Mouse (Mus musculus): ENCODE data around the gene Mthfsd.
A peak's percentile ranks its signal among the peaks of the same experiment; 100 is the strongest.

The Mthfsd gene

GRCm38 (mm10) chr8:121122368-121122767, 14.2 kb upstream of the Mthfsd start:
- DNase-seq (ENCODE audit: low spot score in 2 of 2) = no peak

GRCm38 (mm10) chr8:121121704-121122103, 13.5 kb upstream of the Mthfsd start:
- no peak for DNase-seq (ENCODE audit: low spot score in 2 of 2)

- DNase-seq (ENCODE audit: low spot score in 2 of 2) = no peak
Measured at GRCm38 (mm10) chr8:121120456-121121419, 12.5 kb upstream of the Mthfsd start.

- no peak for DNase-seq (ENCODE audit: low spot score in 2 of 2)
Measured at GRCm38 (mm10) chr8:121119635-121120455, 11.7 kb upstream of the Mthfsd start.

GRCm38 (mm10) chr8:121118634-121119420, 10.6 kb upstream of the Mthfsd start:
- DNase-seq (ENCODE audit: low spot score in 2 of 2) = no peak

- no peak for DNase-seq (ENCODE audit: low spot score in 2 of 2)
Measured at GRCm38 (mm10) chr8:121117906-121118305, 9.7 kb upstream of the Mthfsd start.

GRCm38 (mm10) chr8:121117186-121117651, 9.0 kb upstream of the Mthfsd start:
- DNase-seq (ENCODE audit: low spot score in 2 of 2) = no peak

- no peak for DNase-seq (ENCODE audit: low spot score in 2 of 2)
Measured at GRCm38 (mm10) chr8:121116591-121117185, 8.5 kb upstream of the Mthfsd start.

- DNase-seq (ENCODE audit: low spot score in 2 of 2) = peak; percentile 73 to 74
Measured at GRCm38 (mm10) chr8:121115948-121116347, 7.8 kb upstream of the Mthfsd start, which contains the start of gene Foxc2. Gene Foxc2 (plus strand): TSS chr8:121116171.

GRCm38 (mm10) chr8:121115136-121115535, 6.9 kb upstream of the Mthfsd start:
- DNase-seq (ENCODE audit: low spot score in 2 of 2) = no peak

GRCm38 (mm10) chr8:121113261-121113660, 5.1 kb upstream of the Mthfsd start:
- DNase-seq (ENCODE audit: low spot score in 2 of 2) = peak; percentile 89 to 90

GRCm38 (mm10) chr8:121111145-121111907, 3.1 kb upstream of the Mthfsd start:
- peak; percentile 67 to 77 for DNase-seq (ENCODE audit: low spot score in 2 of 2)

- no peak for DNase-seq (ENCODE audit: low spot score in 2 of 2)
Measured at GRCm38 (mm10) chr8:121108657-121109056, 465 bp upstream of the Mthfsd start.

- DNase-seq (ENCODE audit: low spot score in 2 of 2) = peak; percentile 47 to 53
Measured at GRCm38 (mm10) chr8:121104049-121104818, 4.0 kb downstream of the Mthfsd start.

GRCm38 (mm10) chr8:121093496-121093895, 14.7 kb downstream of the Mthfsd start:
- no peak for DNase-seq (ENCODE audit: low spot score in 2 of 2)

GRCm38 (mm10) chr8:121092627-121093026, 15.6 kb downstream of the Mthfsd start:
- peak; percentile 43 to 54 for DNase-seq (ENCODE audit: low spot score in 2 of 2)

- no peak for DNase-seq (ENCODE audit: low spot score in 2 of 2)
Measured at GRCm38 (mm10) chr8:121092141-121092540, 16.1 kb downstream of the Mthfsd start.

- no peak for DNase-seq (ENCODE audit: low spot score in 2 of 2)
Measured at GRCm38 (mm10) chr8:121090716-121091115, 17.5 kb downstream of the Mthfsd start.

GRCm38 (mm10) chr8:121089631-121090380, 18.4 kb downstream of the Mthfsd start:
- DNase-seq (ENCODE audit: low spot score in 2 of 2) = no peak

Measured in spleen, postnatal 36 days (tissue).